Mouse (Mus musculus): ENCODE measurements around the gene Atad5. TPM values are rescaled to one million over a fixed set of nuclear protein-coding genes. Genes with fewer than 3 reads are reported as not detected.
A peak's percentile ranks its signal among the peaks of the same experiment; 100 is the strongest.

Atad5 gene
- total RNA-seq, 4 experiments from 2014 or later = 3.4 to 4.9 (median 3.6) TPM

DNA sequence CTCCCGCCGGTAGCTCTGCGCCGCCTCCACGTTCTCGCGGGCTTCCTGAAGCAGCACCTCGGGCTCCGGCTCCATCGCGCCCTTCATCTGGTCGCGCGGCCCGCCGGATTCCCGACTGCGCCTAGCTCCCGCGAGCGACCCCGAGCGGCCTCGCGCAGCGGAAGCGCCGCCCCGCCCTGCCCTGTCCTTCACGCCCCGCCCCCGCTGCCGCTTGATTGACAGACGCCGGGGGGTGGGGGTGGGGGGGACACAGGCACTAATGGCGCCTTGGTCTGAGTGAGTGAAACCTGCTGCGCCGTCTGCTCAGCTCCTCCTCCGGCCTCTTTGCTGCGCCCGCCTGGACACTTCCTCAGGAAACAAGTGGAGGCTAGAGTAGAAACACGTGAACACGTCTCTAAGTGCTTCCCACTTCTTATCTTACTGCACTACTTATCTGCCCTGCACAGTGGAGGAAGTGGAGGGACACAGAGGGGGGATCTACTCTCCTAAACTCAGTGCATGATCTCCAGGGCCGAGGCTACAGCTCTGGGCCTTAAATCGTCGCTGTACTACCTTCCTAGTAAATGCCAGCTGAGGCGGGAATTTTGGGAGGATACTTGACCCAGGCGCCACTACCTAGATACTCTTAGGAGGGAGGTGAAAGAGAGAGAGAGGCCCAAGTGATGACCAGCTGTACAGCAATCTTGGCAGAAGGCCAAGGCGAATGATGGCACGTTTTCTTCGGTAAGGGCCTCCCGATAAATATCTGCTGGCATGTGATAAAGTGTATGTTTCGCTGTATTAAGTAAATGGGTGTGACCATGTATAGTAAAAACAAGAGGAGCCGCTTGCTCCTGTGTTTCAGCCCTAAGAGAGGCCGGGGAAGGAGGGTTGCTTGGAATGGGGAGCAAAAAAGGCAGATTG lies 8.1 kb upstream of the Atad5 start, which contains the start of gene Crlf3:
Crlf3 (minus strand) TSS at position 166 of the 903 bp plus-strand sequence.
- peak; percentile 68 to 87 for DNase-seq (ENCODE audit: low spot score in 2 of 2)

GRCm38 (mm10) chr11:80081786-80082319 lies 7.3 kb upstream of the Atad5 start:
- no peak for DNase-seq (ENCODE audit: low spot score in 2 of 2)

GRCm38 (mm10) chr11:80085356-80086055 lies 3.7 kb upstream of the Atad5 start:
- DNase-seq (ENCODE audit: low spot score in 2 of 2) = no peak

DNA sequence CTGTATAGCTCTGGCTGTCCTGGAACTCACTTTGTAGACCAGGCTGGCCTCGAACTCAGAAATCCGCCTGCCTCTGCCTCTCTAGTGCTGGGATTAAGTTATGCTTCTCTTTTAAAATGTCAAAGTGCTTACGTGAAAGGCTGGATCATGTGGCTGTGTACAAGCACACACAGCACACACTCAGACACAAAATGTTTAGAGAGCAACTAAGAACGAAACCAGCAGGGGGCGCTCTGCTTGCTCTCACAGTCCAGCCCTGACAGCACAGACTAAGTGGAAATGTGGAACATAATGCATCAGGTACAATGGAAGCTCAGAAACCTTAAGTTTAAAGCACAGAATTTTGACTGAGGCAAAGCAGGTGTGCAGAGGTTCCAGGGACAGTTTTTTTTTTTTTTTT lies 2.4 kb upstream of the Atad5 start:
- peak; percentile 63 to 71 for DNase-seq (ENCODE audit: low spot score in 2 of 2)

DNA sequence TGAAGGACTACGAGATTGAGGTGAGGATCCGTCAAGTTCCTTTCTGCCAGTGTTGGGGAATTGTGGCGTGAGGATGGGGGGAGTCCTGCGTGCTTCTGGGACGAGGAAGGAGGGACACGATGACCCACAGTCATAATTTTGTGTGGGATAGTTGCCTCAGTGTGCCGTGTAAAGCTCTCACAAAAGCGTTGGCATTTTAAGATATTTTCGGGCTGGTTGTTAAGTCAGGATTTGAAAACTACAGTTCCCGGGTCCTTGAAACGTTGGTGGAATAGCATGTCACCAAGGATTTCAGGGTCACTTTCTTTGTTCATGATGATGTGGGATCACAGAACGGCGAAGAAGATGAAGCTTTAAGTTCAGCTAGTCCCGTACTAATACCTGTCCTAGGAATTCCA lies 616 bp downstream of the Atad5 start:
- no peak for DNase-seq (ENCODE audit: low spot score in 2 of 2)

DNA sequence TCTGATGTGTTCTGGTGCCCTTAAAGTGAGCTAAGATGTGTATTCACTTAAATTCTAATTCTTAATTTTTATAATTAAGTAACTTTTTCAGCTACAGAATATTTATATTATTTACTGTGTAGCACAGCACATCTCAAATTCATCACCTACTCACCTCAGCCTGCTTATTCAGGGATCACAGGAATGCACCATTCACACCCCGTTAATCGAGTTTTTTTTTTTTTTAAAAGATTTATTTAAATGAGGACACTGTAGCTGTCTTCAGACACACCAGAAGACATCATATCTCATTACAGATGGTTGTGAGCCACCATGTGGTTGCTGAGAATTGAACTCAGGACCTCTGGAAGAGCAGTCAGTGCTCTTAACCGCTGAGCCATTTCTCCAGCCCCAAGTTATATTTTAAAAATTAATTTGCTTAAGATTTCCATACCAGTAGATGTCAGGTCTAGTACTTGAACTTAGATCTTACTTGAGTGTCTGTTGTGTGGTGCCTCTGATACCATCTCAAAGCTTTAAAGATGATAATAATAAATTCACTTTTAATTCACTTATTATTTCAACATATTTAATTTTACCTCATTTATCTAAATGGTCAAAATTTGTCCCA lies 1.5 kb downstream of the Atad5 start:
- DNase-seq (ENCODE audit: low spot score in 2 of 2) = no peak

DNA sequence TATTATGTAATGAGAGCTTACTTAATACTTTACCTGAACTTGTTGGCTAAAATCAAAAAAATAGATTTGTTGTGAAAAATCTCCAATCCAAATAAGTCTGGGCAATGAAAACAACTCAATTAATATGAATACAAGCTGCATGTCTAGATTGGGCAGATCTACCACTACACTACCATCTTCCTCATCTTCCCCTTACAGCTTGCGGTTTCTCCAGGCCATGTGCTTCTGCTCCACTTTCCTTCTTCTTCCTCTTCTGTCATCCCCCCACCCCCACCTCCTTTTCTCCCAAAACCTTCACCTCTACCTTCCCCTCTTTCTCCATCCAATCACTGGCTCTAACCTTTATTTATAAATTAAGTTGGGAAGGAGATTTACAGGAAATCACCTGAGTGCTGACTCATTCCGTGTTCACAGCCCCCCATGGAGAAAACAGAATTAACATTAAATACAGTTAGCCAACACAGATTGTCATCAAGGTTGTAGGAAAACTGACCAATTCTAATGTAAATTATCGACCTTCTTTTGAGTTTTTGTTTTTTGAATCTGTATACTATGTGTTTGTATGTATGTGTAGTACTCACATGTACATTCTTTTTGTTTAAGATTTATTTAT lies 9.3 kb downstream of the Atad5 start:
- DNase-seq (ENCODE audit: low spot score in 2 of 2) = no peak

- DNase-seq (ENCODE audit: low spot score in 2 of 2) = no peak
Observed at GRCm38 (mm10) chr11:80101298-80101697, 12.1 kb downstream of the Atad5 start.

GRCm38 (mm10) chr11:80104407-80104806 lies 15.2 kb downstream of the Atad5 start:
- DNase-seq (ENCODE audit: low spot score in 2 of 2) = no peak

DNA sequence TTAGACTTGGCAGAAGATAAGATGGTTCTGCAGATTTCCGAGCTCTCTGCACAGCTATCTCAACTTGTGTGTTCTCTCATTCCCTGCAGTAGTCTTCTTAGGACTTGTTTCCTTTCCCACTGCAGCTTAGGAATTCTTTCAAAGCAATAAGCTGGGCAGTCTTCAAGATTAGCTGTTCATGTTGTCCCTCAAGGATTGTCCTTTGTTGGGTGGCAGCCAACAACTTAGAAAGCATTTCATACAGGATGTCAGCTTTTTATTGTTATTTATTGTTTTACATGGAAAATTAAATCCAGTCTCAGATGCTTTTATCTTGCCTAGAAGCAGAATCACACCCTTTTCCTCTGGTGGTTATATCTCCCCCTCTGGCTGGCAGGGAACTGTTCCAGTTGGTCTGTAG lies 27.2 kb downstream of the Atad5 start:
- DNase-seq (ENCODE audit: low spot score in 2 of 2) = no peak

DNA sequence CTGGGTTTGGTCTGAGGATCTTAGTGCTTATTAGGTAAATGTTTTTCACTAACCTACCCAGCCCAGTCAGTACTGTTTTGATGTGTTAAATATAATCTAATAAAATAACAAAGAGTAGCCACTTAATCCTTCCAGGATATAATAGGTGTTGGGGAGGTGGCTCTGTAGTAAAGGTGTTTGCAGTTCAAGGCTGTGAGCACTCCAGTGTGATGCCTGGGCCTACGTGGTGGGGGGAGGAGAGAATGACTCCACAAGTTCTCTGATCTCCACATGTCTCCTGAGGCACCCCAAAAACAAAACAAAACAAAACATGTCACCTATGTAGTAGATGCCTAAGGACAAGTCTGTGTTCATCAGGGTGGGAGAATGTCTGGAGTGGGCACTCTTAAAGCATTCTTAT lies 42.9 kb downstream of the Atad5 start:
- DNase-seq (ENCODE audit: low spot score in 2 of 2) = no peak

DNA sequence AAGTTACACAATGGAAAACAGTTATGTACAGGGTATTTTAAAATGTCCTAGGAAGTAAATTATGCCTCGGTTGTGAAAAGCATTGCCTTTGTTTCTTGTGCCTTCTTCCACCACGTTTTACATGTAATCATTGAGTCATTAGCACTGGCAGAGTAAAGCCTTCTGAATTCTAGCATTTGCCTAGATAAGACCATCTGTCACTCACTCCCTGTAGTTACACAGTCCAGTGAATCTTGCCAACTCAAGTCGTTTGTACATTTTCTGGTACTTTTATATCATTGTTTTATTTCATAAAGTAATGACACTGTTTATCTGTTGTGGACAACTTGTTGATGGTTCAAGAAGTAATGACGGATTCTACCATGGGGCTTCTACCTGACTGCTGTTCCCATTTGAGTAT lies 45.5 kb downstream of the Atad5 start:
- DNase-seq (ENCODE audit: low spot score in 2 of 2) = no peak

- no peak for DNase-seq (ENCODE audit: low spot score in 2 of 2)
Observed at GRCm38 (mm10) chr11:80135954-80136683, 46.9 kb downstream of the Atad5 start.

DNA sequence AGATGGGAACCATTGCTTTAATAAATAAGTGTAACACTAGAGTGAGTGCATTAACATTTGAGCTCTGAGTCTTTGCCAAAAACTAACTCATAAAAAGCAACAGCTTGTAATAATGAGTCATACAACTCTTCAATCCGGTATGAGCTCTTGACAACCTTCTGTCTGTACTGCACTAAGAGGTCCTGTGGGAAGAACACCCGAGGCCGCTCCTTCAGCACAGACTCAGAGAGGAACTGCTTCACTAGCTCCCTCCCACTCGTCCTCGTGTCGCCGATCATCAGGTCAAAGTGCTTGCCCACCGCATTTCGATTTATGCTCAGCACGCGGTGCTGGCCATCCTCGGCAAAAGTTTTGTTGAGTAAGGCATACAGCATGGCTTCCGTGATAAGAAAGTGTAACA lies 47.6 kb downstream of the Atad5 start:
- DNase-seq (ENCODE audit: low spot score in 2 of 2) = no peak

GRCm38 (mm10) chr11:80137773-80138172 lies 48.6 kb downstream of the Atad5 start:
- DNase-seq (ENCODE audit: low spot score in 2 of 2) = no peak

- DNase-seq (ENCODE audit: low spot score in 2 of 2) = peak; percentile 59 to 85
Observed at GRCm38 (mm10) chr11:80141825-80142521, 52.8 kb downstream of the Atad5 start, which contains the start of gene Tefm. Gene Tefm, minus strand, starts transcription at chr11:80142175.

DNA sequence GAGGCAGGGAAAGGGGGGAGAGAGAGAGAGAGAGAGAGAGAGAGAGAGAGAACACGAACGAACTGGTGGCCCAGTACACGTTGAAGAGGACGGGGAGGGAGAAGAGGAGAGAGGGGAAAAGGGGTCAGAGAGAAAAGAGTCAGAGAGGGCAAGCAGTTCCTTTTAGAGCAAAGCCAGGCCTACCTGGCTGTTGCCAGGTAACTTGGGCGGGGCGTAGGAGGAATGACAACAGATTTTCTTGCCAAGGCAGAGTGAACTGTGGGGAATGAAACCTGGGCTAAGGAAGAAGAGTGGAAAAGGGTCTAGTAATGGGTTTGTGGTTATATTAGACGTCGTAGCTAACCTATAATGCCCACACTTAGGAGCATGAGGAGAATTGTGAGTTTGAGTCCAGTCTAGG lies 53.7 kb downstream of the Atad5 start:
- DNase-seq (ENCODE audit: low spot score in 2 of 2) = no peak

GRCm38 (mm10) chr11:80145787-80146275 lies 56.6 kb downstream of the Atad5 start:
- no peak for DNase-seq (ENCODE audit: low spot score in 2 of 2)

- no peak for DNase-seq (ENCODE audit: low spot score in 2 of 2)
Observed at GRCm38 (mm10) chr11:80147748-80148147, 58.5 kb downstream of the Atad5 start.

GRCm38 (mm10) chr11:80148313-80148712 lies 59.1 kb downstream of the Atad5 start:
- DNase-seq (ENCODE audit: low spot score in 2 of 2) = no peak
